Mouse (Mus musculus) heart, adult 2 months (tissue): ENCODE data around the gene Abtb1. TPM values are rescaled to one million over a fixed set of nuclear protein-coding genes. Genes with fewer than 3 reads are reported as not detected.

ENCODE experiments used
- DNase-seq, 2 experiments: peaks; one replicate each; pipeline ENCODE4 v3.0.0; 2021
- H3K27ac ChIP-seq: fragments of 200-600 bp; 2 replicates; pipeline ENCODE4 v1.8.1; 2022
- H3K27me3 ChIP-seq: fragments of 200-500 bp; 2 replicates; pipeline ENCODE4 v1.6.1; 2012; ENCODE audit warnings: mild to moderate bottlenecking, low read length, inconsistent platforms, mixed read lengths; ENCODE audit not compliant: control insufficient read depth, insufficient read depth
- H3K36me3 ChIP-seq: fragments of 200-500 bp; 2 replicates; pipeline ENCODE4 v1.6.1; 2012; ENCODE audit warnings: low read length, inconsistent platforms; ENCODE audit not compliant: control insufficient read depth, insufficient read depth
- H3K4me1 ChIP-seq: fragments of 200-500 bp; 2 replicates; pipeline ENCODE4 v1.6.1; 2011; ENCODE audit warnings: low read length; ENCODE audit not compliant: control insufficient read depth, insufficient read depth
- H3K4me3 ChIP-seq: fragments of 200-600 bp; 2 replicates; pipeline ENCODE4 v1.8.1; 2022
- H3K79me2 ChIP-seq: fragments of 200-500 bp; replicated peaks from 2 replicates; pipeline ENCODE4 v1.6.1; 2012; ENCODE audit warnings: mild to moderate bottlenecking, inconsistent platforms, low read length, moderate library complexity, mixed read lengths; ENCODE audit not compliant: control insufficient read depth, insufficient read depth
- H3K9ac ChIP-seq: fragments of 200-500 bp; 2 replicates; pipeline ENCODE4 v1.6.1; 2012; ENCODE audit warnings: low read depth, mild to moderate bottlenecking, control low read depth, inconsistent platforms, low read length, mixed read lengths
- CTCF ChIP-seq: fragments of 200-600 bp; IDR thresholded peaks from 2 replicates; pipeline ENCODE4 v1.8.1; 2022; ENCODE audit warnings: antibody characterized with exemption, mild to moderate bottlenecking, moderate library complexity
- EP300 ChIP-seq: fragments of 200-500 bp; IDR thresholded peaks from 2 replicates; pipeline ENCODE4 v1.6.1; 2011; ENCODE audit warnings: low read depth, low read length, control low read depth; ENCODE audit not compliant: insufficient read depth
- POLR2A ChIP-seq: fragments of 200-500 bp; IDR thresholded peaks from 2 replicates; pipeline ENCODE4 v1.6.1; 2011; ENCODE audit warnings: mild to moderate bottlenecking, low read depth, low read length, control low read depth; ENCODE audit not compliant: insufficient read depth
- WGBS: fragments of 180-500 bp; shearing (Covaris S2); methylation state at CpG from one replicate; pipeline ENCODE4 v1.1.7; 2018; 5-methylcytosine and 5-hydroxymethylcytosine counted together
- intact Hi-C: fragments of 180-260 bp; cut with DNase I; formaldehyde crosslinking; loops from one replicate; pipeline ENCODE4 v1.15.1; 2025
- polyA plus RNA-seq: library from polyadenylated mRNA; depleted of rRNA; stranded (reverse); fragments of >200 nt; gene quantifications from 2 replicates; pipeline ENCODE4 v1.2.3, GENCODE M21; 2012
- total RNA-seq, 2 experiments: library from RNA; stranded (reverse); gene quantifications; 2 replicates each; pipeline ENCODE4 v1.2.3; 2021

The Abtb1 gene
- total and polyA plus RNA-seq, 3 experiments = 19.7 to 46.2 (median 22.7) TPM

GRCm38 (mm10) chr6:88811396-88811795, 30.4 kb downstream of the Abtb1 start:
- no peaks in the 10 kb centered on the region for H3K27me3 ChIP-seq
- 0 out of 2 replicates have a peak overlapping the region, but pooled peaks have one; percentile 3 for H3K9ac ChIP-seq
- TF ChIP-seq POLR2A = no peak
- no peak for TF ChIP-seq CTCF
- no peak for TF ChIP-seq EP300
- DNase-seq = no peak
- WGBS = 17% methylated on average over 7 of the region's 7 CpGs
- no peaks in the 10 kb centered on the region for H3K79me2 ChIP-seq
- peaks cover 26% of the 10 kb centered on the region for H3K4me1 ChIP-seq
- H3K36me3 ChIP-seq = peaks cover 3% of the 10 kb centered on the region
- no peak overlapping the region for H3K4me3 ChIP-seq
- intact Hi-C loops = loop anchor here (2.0 to 5.0 kb wide), 2 partner anchors 51 to 84 kb away; no protein-coding TSS in a partner anchor
- peak overlapping the region; percentile 75 for H3K27ac ChIP-seq

- no peak for DNase-seq
- Histone ChIP-seq H3K4me1 (peaks cover 23% of the 10 kb centered on the region), H3K27ac (peak overlapping the region; percentile 63), H3K9ac (no peak overlapping the region), H3K4me3 (no peak overlapping the region), H3K36me3 (peaks cover 3% of the 10 kb centered on the region), H3K79me2 (no peaks in the 10 kb centered on the region), H3K27me3 (no peaks in the 10 kb centered on the region)
- intact Hi-C loops = loop anchor here (2.0 to 5.0 kb wide), 2 partner anchors 49 to 83 kb away; no protein-coding TSS in a partner anchor
- TF ChIP-seq CTCF (no peak), EP300 (no peak), POLR2A (no peak)
- WGBS = 76% methylated on average over 3 of the region's 3 CpGs
Measured at GRCm38 (mm10) chr6:88810291-88810690, 31.5 kb downstream of the Abtb1 start.

- H3K4me1 ChIP-seq = peaks cover 23% of the 10 kb centered on the region
Measured at GRCm38 (mm10) chr6:88809091-88810037, 32.4 kb downstream of the Abtb1 start.

GRCm38 (mm10) chr6:88804966-88805577, 36.7 kb downstream of the Abtb1 start:
- no peak overlapping the region for H3K9ac ChIP-seq
- H3K79me2 ChIP-seq = 0 out of 2 replicates have a peak, but pooled peaks cover 1% of the 10 kb centered on the region
- peaks cover 7% of the 10 kb centered on the region for H3K36me3 ChIP-seq
- H3K4me1 ChIP-seq = peaks cover 27% of the 10 kb centered on the region
- TF ChIP-seq CTCF (no peak), POLR2A (no peak), EP300 (no peak)
- H3K27me3 ChIP-seq = no peaks in the 10 kb centered on the region
- no peak for DNase-seq
- WGBS = 71% methylated on average over 17 of the region's 17 CpGs
- H3K4me3 ChIP-seq = no peak overlapping the region
- intact Hi-C loops = loop anchor here (2.0 kb wide), 1 partner anchor 20 kb away; no protein-coding TSS in a partner anchor
- H3K27ac ChIP-seq = 0 out of 2 replicates have a peak overlapping the region, but pooled peaks have one; percentile 4

More at GRCm38 (mm10) chr6:88809091-88810037, 32.4 kb downstream of the Abtb1 start:
- DNase-seq = no peak
- 48% methylated on average over 23 of the region's 23 CpGs for WGBS
- no peaks in the 10 kb centered on the region for H3K27me3 ChIP-seq
- TF ChIP-seq POLR2A (no peak), EP300 (0 out of 2 replicates have a peak, but pooled peaks have one; percentile 29)
- peak overlapping the region; percentile 63 for H3K27ac ChIP-seq
- no peak overlapping the region for H3K4me3 ChIP-seq
- intact Hi-C loops = loop anchor here (2.0 to 5.0 kb wide), 2 partner anchors 49 to 82 kb away; no protein-coding TSS in a partner anchor
- H3K36me3 ChIP-seq = peaks cover 6% of the 10 kb centered on the region
- H3K79me2 ChIP-seq = no peaks in the 10 kb centered on the region
- no peak overlapping the region for H3K9ac ChIP-seq

- peak in 1 of 2 experiments; percentile 54 for DNase-seq
- H3K27ac ChIP-seq = peak overlapping the region; percentile 26
- 48% methylated on average over 4 of the region's 4 CpGs for WGBS
Measured at GRCm38 (mm10) chr6:88803957-88804695, 37.7 kb downstream of the Abtb1 start.

More at GRCm38 (mm10) chr6:88803957-88804695, 37.7 kb downstream of the Abtb1 start:
- Histone ChIP-seq H3K4me3 (no peak overlapping the region), H3K27me3 (no peaks in the 10 kb centered on the region), H3K36me3 (peaks cover 8% of the 10 kb centered on the region), H3K9ac (no peak overlapping the region), H3K4me1 (peaks cover 26% of the 10 kb centered on the region), H3K79me2 (0 out of 2 replicates have a peak, but pooled peaks cover 1% of the 10 kb centered on the region)
- intact Hi-C loops = loop anchor here (2.0 kb wide), 1 partner anchor 19 kb away; no protein-coding TSS in a partner anchor
- TF ChIP-seq EP300 (peak; percentile 42; the same call in 1 of the 2 replicates), POLR2A (no peak), CTCF (0 out of 2 replicates have a peak, but pooled peaks have one; percentile 8)
